Mouse (Mus musculus) embryonic facial prominence, embryonic 15.5 days (tissue): ENCODE measurements at regions not wholly inside any gene's neighbourhood (a gene's known extent, or its start where the extent isn't known, plus 50 kb on each side); places are given as distances from the start of the nearest gene placed in this dataset.

Experiments used
- ATAC-seq: fragments of 200-750 bp; cut with Nextera tagmentation; 2 replicates; pipeline ENCODE4 v1.8.0; 2017; ENCODE audit warnings: low read depth, moderate TSS enrichment; ENCODE audit not compliant: insufficient number of reproducible peaks, low FRiP score, low TSS enrichment
- H3K27ac ChIP-seq: fragments of 300-500 bp; sonication (generic); replicated peaks from 2 replicates; pipeline ENCODE4 v1.5.1; 2015; ENCODE audit warnings: mild to moderate bottlenecking, inconsistent platforms
- H3K27me3 ChIP-seq: fragments of 300-500 bp; sonication (generic); 2 replicates; pipeline ENCODE4 v1.6.1; 2015; ENCODE audit warnings: inconsistent platforms
- H3K36me3 ChIP-seq: fragments of 300-500 bp; sonication (generic); 2 replicates; pipeline ENCODE4 v1.6.1; 2015; ENCODE audit warnings: mild to moderate bottlenecking, inconsistent platforms
- H3K4me1 ChIP-seq: fragments of 300-500 bp; sonication (generic); 2 replicates; pipeline ENCODE4 v1.6.1; 2015; ENCODE audit warnings: inconsistent platforms
- H3K4me2 ChIP-seq: fragments of 300-500 bp; sonication (generic); replicated peaks from 2 replicates; pipeline ENCODE4 v1.6.1; 2015; ENCODE audit warnings: mild to moderate bottlenecking, inconsistent platforms
- H3K4me3 ChIP-seq: fragments of 300-500 bp; sonication (generic); replicated peaks from 2 replicates; pipeline ENCODE4 v1.5.1; 2015; ENCODE audit warnings: mild to moderate bottlenecking, inconsistent platforms
- H3K9ac ChIP-seq: fragments of 300-500 bp; sonication (generic); 2 replicates; pipeline ENCODE4 v1.6.1; 2015; ENCODE audit warnings: inconsistent platforms
- H3K9me3 ChIP-seq: fragments of 300-500 bp; sonication (generic); replicated peaks from 2 replicates; pipeline ENCODE4 v1.6.1; 2016; ENCODE audit warnings: inconsistent platforms
- WGBS: fragments of 180-500 bp; shearing (Covaris S2); methylation state at CpG from one replicate; pipeline ENCODE4 v1.1.7; 2015; 5-methylcytosine and 5-hydroxymethylcytosine counted together

DNA sequence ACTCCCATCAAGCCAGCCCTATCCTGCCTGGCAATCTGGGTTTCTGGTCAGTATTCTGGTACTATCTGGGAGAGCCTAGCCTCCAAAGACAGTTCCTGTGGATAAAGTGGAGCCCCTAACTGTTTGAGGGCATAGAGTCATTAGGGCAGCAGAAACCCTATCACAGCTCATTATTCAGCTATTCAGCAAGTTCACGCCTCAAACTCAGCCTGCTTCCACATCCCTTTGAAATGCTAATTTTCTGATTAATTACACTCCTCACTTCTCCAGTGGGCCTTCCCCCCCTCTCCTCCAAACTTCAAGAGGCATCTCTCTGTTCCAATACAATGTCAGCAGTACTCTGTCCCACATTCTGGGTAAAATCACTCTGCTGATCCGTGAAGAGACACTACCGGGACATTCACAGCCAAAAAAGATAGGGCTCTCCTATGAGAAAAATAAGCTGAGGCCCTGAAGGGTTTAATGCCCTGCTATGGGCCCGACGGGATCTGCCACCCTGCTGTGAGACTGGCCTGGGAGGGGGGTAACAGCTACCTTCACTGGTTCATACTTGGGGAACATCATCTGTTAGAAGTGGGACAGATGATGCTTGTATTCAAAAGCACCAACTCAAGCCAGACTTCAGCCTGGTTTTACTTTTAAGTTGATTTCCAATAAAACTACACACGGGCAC, 220.0 kb upstream of the Zdhhc25 start:
- 37% methylated on average over 6 of the region's 6 CpGs for WGBS
- ATAC-seq, result no peak
- Histone ChIP-seq H3K27me3 (no peaks in the 10 kb centered on the region), H3K4me3 (no peak overlapping the region), H3K9me3 (no peaks in the 10 kb centered on the region), H3K4me2 (no peak overlapping the region), H3K4me1 (no peaks in the 10 kb centered on the region), H3K27ac (no peak overlapping the region), H3K9ac (no peak overlapping the region), H3K36me3 (no peaks in the 10 kb centered on the region)

DNA sequence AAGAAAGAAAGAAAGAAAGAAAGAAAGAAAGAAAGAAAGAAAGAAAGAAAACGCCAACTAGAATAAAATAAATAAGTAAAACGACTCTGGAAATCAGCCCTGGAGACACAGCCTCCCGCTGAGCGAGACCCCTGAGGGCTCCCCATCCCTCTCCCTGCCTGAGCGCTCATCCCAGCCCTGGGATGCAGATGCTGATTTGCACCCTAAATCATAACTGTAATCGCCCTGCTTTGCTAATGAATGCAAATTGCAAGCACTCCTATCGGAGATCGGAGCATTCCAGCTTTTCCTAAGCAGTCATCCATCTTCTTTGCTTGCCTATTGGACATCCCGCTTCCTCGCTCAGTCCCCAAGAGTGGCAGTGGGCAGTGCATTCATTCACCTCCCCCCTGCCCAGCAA, 218.7 kb upstream of the Zdhhc25 start:
- H3K4me1 ChIP-seq, result no peaks in the 10 kb centered on the region
- H3K4me2 ChIP-seq, result no peak overlapping the region
- ATAC-seq, result no peak
- H3K27ac ChIP-seq, result no peak overlapping the region
- no peaks in the 10 kb centered on the region for H3K27me3 ChIP-seq
- 55% methylated on average over 10 of the region's 10 CpGs for whole genome bisulfite sequencing
- H3K9ac ChIP-seq, result no peak overlapping the region
- H3K4me3 ChIP-seq, result no peak overlapping the region
- H3K9me3 ChIP-seq, result no peaks in the 10 kb centered on the region
- no peaks in the 10 kb centered on the region for H3K36me3 ChIP-seq

DNA sequence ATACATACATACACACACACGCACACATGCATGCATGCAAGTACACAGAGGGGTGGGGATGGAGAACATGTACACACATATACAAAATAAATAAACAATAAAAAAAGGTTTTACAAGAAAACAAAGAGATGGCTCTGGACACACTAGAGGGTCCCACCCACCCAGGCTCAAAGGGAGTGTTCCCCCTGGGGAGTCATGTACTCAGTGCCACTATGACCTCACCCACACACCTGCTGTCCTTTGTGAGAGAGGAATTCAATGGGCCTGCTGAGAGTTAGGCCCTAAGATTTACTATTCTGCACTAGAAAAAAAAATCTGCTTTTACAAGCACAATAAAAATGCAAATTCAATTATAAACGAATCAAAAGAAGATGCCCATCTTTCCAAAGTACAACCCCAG, 214.2 kb upstream of the Zdhhc25 start:
- H3K9me3 ChIP-seq, result no peaks in the 10 kb centered on the region
- H3K36me3 ChIP-seq, result no peaks in the 10 kb centered on the region
- no peak overlapping the region for H3K4me3 ChIP-seq
- H3K27ac ChIP-seq, result no peak overlapping the region
- no peak overlapping the region for H3K4me2 ChIP-seq
- H3K4me1 ChIP-seq, result no peaks in the 10 kb centered on the region
- no peak for ATAC-seq
- no peaks in the 10 kb centered on the region for H3K27me3 ChIP-seq
- H3K9ac ChIP-seq, result no peak overlapping the region
- WGBS, result 81% methylated on average over 2 of the region's 2 CpGs

DNA sequence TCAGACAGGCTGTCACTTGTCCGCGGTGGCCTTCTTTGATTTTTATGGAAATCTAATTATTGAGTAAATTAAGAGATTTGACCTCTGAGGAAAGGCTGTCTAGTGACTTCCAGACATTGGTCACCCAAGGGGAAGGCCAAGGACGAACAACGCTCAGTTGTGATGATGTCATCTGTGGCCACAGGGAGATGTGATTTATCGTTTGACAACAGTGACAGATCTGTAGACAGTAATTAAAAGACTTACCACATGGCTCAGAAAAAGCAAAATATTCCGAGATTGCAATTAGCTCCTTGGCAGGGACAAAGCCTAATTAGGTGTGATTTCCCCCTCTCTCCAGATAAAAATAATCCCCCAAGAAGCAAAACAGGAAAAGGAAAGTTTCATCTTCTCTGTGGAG, 213.4 kb upstream of the Zdhhc25 start:
- Histone ChIP-seq H3K9me3 (no peaks in the 10 kb centered on the region), H3K27ac (no peak overlapping the region), H3K4me3 (no peak overlapping the region), H3K36me3 (no peaks in the 10 kb centered on the region), H3K4me2 (no peak overlapping the region), H3K9ac (no peak overlapping the region), H3K4me1 (no peaks in the 10 kb centered on the region), H3K27me3 (no peaks in the 10 kb centered on the region)
- WGBS, result 71% methylated on average over 6 of the region's 6 CpGs
- ATAC-seq, result no peak

DNA sequence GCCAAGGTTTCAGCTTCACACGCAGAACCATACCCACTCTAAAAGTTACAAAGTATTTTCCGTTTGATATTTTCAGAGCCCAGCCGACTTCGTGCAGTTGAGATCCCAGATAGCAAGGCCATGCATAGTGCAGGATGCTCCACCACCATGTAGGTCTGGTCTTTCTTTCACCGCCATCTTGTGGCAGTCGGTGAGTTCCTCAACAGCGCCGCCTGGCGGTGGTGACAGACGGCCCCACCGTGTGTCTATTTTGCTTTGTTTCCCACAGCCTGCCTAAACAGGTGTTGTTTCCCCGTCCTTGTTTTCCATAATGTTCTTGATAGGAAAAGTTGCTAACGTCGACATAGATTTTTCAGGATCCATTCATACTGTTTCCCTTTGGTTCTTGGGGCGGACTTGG, 208.3 kb upstream of the Zdhhc25 start:
- Histone ChIP-seq H3K4me1 (no peaks in the 10 kb centered on the region), H3K27ac (no peak overlapping the region), H3K36me3 (no peaks in the 10 kb centered on the region), H3K9me3 (no peaks in the 10 kb centered on the region), H3K4me2 (no peak overlapping the region), H3K4me3 (no peak overlapping the region), H3K9ac (no peak overlapping the region), H3K27me3 (no peaks in the 10 kb centered on the region)
- 84% methylated on average over 15 of the region's 15 CpGs for whole genome bisulfite sequencing
- no peak for ATAC-seq

DNA sequence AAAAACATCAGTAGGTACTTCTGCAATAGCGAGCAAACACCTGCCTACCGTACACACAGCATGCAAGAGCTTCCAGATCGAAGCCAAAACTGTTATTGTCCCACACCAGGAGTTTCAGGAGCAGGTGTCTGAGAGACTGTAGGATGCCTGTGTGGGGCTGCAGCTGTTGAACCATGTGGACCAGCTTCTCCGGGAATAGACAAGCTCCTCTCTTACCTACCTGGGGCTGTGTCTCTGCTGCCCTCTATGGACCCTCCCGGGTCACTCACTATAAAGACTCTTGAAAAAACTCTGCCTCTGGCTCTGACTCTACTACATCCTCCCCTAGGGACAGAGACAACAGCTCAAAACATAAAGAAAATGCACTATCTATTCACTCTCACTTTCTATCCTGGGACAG, 201.0 kb upstream of the Zdhhc25 start:
- Histone ChIP-seq H3K4me1 (no peaks in the 10 kb centered on the region), H3K4me3 (no peak overlapping the region), H3K4me2 (no peak overlapping the region), H3K9ac (no peak overlapping the region), H3K36me3 (no peaks in the 10 kb centered on the region), H3K9me3 (no peaks in the 10 kb centered on the region), H3K27me3 (no peaks in the 10 kb centered on the region), H3K27ac (no peak overlapping the region)
- ATAC-seq, result no peak
- WGBS, result 52% methylated on average over 5 of the region's 5 CpGs

DNA sequence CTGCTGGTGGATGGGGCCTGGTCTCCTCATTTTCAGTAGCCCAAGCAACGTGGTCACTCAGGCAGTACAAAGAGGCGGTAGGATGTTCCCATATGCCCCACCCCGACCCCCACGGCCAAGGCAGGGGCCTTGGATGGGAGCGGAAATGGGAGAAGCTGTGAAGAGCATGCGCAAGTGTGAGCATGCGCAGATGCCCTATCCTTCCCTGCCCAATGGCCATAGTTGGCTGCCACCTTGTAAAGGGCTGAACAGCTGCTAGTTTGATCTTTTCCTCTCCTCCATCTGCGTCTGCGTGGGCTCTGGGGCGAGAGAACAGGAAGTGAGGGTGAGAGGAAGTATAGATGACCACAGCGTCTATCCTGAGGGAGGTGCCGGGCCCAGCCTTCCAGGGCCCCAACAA, 200.1 kb upstream of the Zdhhc25 start:
- no peak overlapping the region for H3K4me2 ChIP-seq
- no peaks in the 10 kb centered on the region for H3K36me3 ChIP-seq
- H3K27me3 ChIP-seq, result no peaks in the 10 kb centered on the region
- no peak for ATAC-seq
- H3K27ac ChIP-seq, result no peak overlapping the region
- 68% methylated on average over 12 of the region's 12 CpGs for WGBS
- H3K9me3 ChIP-seq, result no peaks in the 10 kb centered on the region
- H3K4me1 ChIP-seq, result no peaks in the 10 kb centered on the region
- H3K9ac ChIP-seq, result no peak overlapping the region
- no peak overlapping the region for H3K4me3 ChIP-seq

DNA sequence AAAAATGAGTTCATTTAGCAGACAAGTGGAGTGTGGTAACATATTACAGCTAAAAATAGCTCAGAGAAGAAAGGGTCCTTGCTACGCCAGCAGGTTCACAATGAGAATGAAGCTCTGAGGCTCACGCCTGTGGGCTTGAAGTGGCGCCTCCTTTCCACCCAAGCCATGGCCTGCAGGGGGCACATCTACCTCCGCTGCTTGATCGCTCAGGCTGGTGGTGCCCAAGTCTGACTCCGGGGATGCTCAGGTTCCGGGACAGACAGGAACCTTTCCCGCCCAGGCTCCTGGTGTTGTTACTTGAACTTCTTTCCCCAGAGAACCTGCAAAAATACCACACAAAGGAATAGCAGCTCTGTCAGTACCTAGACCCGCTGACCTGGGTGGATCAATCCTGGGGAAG, 199.3 kb upstream of the Zdhhc25 start:
- Histone ChIP-seq H3K36me3 (no peaks in the 10 kb centered on the region), H3K27me3 (no peaks in the 10 kb centered on the region), H3K27ac (no peak overlapping the region), H3K4me1 (no peaks in the 10 kb centered on the region), H3K9ac (no peak overlapping the region), H3K9me3 (no peaks in the 10 kb centered on the region), H3K4me3 (no peak overlapping the region), H3K4me2 (no peak overlapping the region)
- 54% methylated on average over 9 of the region's 9 CpGs for WGBS
- no peak for ATAC-seq

DNA sequence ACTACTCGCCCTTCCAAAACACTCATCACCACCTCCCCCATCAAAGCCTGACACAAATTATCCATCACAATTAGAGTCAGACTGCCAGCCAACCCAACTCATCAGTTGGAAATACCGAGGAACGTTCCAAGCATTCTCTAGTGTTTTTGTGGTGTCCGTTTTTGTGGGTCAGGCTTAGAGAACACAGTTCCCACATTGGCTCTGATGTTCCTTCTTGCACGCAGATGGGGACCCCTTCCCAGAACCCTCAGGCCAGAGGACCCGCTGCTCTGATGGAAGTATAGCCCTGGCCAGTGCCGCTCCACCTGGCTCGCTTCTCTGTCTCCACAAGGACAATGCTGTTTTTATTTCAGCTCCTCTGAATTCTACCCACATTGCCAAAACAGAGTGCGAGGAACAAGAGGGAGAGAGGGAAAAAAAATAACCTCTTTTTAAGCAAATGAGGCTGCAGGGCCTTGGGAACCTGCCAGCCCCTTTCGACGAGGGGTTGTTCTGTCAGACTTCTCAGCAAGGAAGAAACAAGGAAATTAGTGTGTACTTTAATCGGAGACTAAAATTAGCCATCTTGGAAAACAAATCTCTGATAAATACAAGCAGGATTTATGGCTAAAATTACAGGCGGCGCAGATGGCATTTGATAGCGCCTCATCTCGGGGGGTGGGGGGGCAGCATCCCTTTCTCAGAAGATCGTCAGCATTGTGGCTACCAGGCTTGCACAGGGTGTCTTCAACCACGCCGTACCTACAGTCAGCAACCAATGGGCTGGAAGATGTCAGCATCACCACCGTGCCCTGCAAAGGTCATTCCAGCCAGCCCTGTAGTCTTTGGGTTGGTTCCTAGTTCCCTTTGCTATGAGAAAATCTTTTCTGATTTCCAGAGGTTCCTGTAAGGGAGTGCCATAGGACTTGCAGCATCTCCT, 191.4 kb upstream of the Zdhhc25 start:
- Histone ChIP-seq H3K27me3 (no peaks in the 10 kb centered on the region), H3K27ac (no peak overlapping the region), H3K9me3 (peaks cover 4% of the 10 kb centered on the region; the same call in 1 of the 2 replicates), H3K9ac (no peak overlapping the region), H3K36me3 (no peaks in the 10 kb centered on the region), H3K4me2 (no peak overlapping the region), H3K4me1 (no peaks in the 10 kb centered on the region), H3K4me3 (no peak overlapping the region)
- no peak for ATAC-seq
- WGBS, result 70% methylated on average over 20 of the region's 20 CpGs

DNA sequence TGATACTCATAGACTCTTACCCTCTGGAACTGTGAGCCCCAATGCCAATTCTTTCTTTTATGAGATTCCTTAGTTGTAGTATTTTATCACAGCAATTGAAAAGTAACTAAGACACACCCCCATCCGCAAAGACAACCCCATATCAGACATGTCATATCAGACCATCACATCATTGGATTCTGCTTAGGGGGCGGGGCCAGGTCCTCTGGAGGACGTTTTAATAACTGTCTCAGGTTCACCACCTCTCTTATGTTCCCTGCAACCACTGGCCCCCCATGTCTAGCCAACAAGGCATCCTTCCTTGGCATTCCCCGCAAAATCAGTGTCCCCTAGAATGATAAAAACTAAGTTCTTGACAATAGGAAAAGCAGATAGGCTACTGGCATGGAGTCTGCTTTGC, 185.9 kb upstream of the Zdhhc25 start:
- no peak overlapping the region for H3K4me2 ChIP-seq
- H3K27ac ChIP-seq, result no peak overlapping the region
- H3K36me3 ChIP-seq, result no peaks in the 10 kb centered on the region
- H3K4me1 ChIP-seq, result no peaks in the 10 kb centered on the region
- no peaks in the 10 kb centered on the region for H3K27me3 ChIP-seq
- H3K4me3 ChIP-seq, result no peak overlapping the region
- H3K9ac ChIP-seq, result no peak overlapping the region
- peaks cover 4% of the 10 kb centered on the region; the same call in 1 of the 2 replicates for H3K9me3 ChIP-seq
- no peak for ATAC-seq
- 82% methylated on average over 4 of the region's 4 CpGs for WGBS

DNA sequence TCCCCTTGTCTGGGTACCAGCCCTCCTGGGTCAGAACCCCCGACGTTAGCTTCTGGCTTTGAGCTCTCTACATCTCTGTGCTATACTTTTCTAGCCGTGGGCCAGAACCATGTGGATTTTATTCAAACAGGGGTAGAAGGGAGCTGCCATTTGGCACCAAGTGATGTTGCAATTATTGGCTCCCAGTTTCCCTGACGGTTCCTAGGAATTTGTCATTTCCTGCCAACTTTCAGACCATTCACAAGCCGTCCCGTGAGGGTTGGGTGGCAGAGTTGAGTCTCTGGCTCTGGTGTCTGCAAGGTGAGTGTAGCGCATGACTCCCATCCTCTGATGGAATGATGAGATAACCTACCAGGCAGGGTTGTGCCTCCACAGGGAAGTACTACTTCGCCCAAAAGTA, 181.2 kb upstream of the Zdhhc25 start:
- Histone ChIP-seq H3K27ac (no peak overlapping the region), H3K27me3 (no peaks in the 10 kb centered on the region), H3K4me2 (no peak overlapping the region), H3K4me1 (no peaks in the 10 kb centered on the region), H3K9me3 (0 out of 2 replicates have a peak, but pooled peaks cover 8% of the 10 kb centered on the region), H3K4me3 (no peak overlapping the region), H3K9ac (no peak overlapping the region), H3K36me3 (no peaks in the 10 kb centered on the region)
- ATAC-seq, result no peak
- whole genome bisulfite sequencing, result 54% methylated on average over 8 of the region's 8 CpGs
